Mouse (Mus musculus): ENCODE results near the gene Abhd10.

The Abhd10 gene

DNA sequence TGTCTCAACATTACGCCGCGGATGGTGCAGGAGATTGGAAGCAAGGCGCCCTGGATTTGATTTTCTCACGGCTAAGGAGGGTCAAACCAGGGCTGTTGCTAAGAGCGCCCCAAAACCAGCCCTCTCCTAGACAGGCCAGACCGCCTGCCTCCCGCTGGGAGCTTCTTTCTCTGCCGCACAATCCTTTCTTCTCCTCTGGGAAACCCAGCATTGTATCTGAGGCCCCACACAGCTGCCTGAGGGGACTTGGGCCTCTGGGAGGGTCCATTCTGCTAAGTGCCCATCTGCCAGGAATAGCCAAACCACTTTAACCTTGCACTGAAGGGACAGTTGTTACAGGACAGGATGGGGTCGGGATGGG lies 18.0 kb downstream of the Abhd10 start:
- DNase-seq (ENCODE audit: low spot score): no peak

DNA sequence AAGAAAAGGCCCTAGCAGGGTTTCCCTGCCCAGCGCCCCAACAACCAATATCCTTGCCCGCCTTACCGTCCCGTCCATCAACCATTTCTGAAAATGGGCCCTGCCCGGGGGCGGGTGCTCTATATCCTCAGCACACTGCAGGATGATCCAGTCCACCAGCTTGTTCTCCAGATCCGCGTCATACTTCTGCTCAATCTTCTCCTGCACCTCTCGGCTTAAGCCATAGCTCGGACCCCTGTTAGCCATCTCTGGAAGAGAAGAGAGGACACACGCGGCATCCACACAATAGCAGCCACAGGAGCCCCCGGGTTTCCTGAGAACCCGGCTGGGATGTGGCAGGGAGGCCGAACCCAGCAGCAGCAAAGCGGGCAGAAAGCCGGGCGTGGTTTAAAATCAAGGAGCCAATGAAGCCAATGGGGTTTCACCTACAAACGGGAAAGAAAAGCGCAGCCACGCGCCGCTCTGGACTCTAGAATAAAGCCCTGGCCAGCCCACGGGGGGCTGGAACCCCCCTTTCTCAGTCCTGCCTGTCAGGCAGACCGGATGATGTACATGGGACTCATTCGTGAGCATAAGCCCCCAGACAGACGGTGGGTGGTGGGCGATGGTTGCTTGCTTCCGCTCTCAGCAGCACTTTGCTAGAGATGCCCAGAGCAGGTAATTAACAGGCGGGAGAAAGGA lies 18.6 kb downstream of the Abhd10 start, which contains the start of gene Tagln3:
TSS of gene Tagln3 (minus strand) at position 548 of the 681 bp plus-strand sequence.
- DNase-seq (ENCODE audit: low spot score): peak; percentile 73

DNA sequence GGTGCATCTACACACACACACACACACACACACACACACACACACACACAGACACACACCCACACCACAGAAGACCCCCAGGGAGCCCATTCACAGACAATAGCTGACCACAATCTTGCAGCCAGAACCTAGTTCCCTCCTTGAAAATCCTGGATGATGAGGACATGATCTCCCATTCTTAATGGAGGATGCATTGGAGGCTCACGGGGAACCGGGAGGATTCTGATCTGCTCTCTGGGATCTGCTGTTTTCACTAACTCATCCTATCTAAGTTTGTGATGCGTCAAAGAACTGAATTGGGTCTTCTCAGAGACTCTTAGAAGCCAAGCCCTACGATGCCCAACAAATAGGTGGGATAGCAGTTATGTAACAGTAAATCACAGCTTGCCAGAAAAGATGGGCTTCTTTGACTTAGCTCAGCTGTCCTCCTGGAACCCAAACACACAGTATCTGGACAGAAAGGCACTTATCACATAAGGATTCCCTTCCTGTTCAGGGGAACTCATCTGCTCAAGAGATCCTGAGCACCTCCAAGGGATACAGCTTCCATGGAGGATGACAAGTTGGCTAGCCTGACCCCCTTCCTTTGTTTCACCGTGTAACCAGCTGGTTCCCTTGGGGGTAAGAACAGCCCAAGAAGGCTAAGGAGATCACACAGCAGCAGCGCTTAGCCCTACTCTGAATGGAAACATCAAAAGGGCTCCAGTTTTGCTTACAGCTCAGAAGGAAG lies 19.4 kb downstream of the Abhd10 start:
- peak; percentile 42 for DNase-seq (ENCODE audit: low spot score)

DNA sequence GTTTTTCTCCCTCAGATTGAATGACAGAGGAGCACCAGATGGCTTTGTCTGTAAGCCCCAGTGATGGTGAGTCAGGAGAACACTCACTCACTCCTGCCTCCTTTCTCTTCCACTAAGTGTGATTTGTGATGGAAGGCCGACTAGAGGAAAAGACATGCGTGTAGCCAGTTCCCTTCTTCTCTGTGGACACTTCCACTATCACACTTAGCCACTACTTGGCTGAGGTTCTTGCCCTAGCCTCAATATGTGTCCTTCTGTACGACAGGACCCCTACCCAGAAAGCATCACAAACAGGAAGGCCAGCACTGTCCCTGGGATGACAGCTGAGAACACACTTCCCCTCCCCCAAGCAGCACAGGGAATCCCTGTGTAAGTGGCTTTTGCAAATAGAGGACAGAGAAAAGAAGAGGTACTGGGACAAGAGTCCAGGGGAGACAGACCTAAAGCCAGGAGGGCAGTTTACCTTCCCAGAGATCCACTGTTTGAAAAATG lies 20.2 kb downstream of the Abhd10 start:
- no peak for DNase-seq (ENCODE audit: low spot score)

DNA sequence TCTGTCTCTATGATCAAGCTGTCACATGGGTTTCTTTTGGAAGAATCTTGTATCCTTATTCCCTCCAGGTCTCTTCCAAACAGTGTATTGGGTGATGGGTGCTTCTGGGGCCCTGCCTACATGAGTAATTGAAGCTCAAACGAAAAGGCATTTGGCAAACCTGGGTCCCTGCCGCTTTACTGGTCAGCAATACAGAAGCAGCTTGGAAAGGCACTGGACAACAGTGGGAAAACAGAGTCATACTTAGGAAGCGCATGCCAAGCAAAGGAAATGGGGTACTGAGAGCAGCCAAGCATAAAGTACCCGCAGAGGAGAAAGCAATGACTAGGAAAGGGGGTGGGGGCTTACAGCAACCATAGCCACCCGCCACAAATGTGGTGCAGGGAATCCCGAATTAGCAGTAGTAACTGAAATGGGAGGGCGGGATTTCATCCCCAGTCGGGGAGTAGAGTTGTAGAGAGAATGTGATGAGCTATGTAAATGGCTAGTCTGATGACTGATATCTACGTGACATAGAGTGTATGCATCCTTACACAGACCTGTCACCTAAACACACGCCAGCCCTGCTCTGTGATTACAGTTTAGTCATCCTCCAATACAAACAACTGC lies 22.6 kb downstream of the Abhd10 start:
- no peak for DNase-seq (ENCODE audit: low spot score)

DNA sequence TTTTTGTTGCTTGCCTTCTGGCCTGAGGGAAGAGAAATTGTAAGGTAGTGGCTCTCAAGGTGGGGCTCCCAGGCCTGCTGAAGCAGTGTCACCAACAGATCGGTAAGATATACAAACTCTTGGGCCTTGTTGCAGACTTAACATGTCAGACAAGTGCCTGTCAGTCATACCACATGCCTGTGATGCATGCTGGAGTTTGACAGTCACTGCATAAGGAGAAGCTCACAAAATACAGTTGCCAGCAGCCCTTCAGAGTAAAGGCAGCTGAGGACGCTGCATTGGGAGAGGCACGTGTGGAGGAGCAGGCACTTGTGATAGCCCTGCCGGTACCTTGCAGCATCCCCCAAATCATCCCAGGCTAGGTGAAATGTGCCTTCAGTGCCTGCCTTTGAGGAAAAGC lies 24.5 kb downstream of the Abhd10 start:
- no peak for DNase-seq (ENCODE audit: low spot score)

DNA sequence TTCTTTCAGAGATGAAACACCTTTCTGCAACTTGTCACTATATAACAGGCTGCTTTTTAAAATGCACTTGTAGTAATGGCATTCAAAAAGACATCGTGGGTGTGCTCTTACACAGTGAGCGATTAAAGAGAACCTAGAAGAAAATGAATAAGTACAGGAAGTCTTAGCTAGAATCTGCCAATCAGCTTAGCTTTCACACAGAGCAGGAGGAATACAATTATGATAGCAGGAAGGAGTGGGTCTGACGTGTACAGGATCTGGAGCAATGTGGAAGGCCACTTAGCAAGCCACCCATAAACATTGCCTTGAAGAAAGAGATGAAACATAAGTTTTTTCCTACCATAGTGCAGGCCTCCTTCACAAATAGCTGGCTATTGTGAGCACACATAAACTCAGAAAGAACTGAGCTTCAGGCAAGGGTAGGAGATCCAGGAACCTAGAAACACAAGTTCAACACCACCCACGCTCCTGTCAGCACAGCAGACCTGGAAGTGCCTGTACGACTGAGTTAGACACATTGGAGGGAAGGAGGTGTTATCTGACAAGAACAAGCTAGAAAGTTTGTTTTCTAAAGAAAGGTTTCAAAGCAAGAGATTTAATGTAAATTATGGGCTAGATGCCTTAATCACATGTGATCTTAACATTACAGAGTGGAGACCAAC lies 28.1 kb downstream of the Abhd10 start:
- no peak for DNase-seq (ENCODE audit: low spot score)

DNA sequence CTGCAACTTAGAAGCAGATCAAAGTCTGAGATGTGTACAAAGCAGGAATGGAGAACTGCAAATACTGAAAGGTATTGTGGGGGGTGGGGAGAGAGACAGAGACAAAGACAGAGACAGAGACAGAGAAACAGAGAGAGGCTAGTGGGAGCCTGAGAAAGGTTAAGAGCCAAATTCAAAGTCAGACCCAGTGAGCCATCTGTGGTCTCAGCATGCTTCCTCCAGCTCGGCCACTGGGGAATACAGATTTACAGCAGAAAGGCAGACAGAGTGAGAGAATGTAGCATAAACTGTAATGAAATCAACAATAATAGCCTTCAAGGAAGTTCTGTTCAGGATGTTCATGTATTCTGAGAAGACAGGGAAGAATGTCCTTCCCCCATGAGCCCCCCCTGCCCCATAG lies 28.9 kb downstream of the Abhd10 start:
- DNase-seq (ENCODE audit: low spot score): no peak

DNA sequence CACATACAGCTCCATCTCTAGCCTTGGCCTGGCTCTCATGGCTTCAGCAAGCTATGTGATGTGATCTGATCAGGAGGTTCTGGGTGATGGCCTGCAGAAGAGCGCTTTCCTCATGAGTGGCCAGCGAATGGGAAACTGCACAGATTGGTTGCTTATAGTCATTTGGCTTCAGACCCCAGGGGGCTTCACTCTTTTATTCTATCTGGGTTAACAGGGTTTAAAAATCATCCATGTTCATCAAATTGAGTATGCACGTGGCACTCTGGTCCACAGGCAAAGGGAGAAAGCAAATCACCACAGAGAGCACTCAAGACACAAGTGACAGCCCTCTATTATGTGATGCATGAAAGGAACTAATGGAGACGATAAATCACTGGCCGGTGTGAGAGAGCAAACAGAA lies 29.5 kb downstream of the Abhd10 start:
- no peak for DNase-seq (ENCODE audit: low spot score)

DNA sequence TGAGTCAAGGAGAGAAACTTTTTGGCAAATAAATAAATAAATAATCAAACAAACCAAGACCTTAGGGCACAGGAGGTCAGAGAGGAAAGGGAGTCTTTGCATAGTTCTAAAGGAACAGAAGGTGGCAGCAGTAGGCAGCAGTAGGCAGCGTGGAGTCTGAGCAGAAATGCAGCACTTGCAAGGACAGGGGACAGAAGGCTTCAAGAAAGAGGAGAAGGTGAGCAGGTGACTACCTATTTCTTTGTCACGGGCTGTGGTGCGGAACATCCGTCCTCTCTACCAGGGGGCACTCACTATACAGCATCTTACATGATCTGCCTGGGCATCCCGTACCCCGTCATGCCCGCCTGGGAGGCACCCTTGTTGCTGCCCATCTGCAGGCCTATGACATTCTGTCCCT lies 31.5 kb downstream of the Abhd10 start:
- DNase-seq (ENCODE audit: low spot score): peak; percentile 55

DNA sequence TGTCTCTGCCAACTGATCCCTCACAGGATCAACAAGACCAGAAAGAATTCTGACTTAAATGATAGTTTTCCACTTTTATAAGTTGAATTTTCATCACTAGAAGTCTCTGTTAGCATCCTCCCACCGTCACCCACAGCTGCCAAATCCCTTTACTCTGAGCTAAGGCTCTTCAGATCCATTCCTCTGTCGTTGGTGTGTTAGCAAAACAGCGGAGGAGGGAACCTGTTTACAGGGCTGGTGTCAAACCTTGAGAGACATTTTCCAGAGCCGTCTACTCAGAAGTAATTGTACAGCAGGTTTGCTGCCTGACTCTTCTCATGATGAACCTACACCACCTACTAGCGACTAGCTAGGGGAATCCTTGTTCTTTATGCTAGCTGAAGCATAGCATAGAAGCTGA lies 43.5 kb downstream of the Abhd10 start:
- no peak for DNase-seq (ENCODE audit: low spot score)

DNA sequence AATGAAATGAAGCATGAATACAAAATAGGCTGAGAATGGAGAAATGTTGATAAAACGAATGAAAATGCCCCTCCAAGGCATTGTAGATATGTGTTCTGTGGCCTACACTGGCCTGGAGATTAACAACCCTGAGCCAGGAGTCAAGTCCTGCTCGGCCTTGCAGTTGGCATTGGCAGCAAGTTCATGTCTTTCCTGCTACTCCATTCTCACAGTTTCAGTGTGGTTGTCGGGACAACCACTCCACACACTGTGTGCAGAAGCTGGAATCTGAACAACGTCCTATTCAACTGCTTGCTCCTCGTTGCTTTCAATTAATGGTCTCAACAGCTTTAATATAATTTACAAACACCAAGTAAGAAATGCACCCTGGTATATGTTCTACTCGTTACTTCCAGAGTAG lies 44.8 kb downstream of the Abhd10 start:
- no peak for DNase-seq (ENCODE audit: low spot score)

DNA sequence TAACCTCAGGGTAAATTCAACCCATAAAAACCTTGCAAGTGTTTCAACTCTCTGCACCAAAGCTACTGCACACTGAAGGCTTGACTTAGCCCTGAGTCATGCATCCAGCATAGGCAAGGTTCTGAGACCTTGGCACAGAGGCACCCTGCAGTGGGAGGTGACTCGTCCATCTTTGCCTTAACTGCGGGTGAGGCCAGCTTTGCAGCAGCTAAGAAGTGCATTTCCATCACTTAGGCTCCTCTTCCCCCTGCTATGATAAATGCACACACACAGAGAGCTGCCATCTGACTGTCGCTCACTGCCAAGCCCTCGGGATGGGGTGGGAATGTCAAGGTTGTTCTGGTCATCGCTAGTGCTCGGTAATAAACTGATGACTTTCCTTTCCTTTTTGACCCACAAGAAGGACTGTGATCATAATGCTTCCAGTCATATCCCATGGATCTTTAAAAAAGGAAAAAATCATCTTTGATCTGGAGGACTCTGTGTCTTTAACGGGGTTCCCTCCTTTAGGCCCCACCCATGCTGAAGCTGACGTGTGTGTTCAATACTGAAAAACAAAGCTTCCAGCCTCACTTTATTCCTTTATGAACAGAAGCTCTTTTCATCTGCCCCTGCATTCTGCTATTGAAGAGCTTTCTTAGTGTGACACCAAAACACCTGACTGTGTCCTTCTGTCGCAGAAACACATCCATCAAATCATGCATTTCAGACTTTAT lies 47.2 kb downstream of the Abhd10 start:
- no peak for DNase-seq (ENCODE audit: low spot score)

DNA sequence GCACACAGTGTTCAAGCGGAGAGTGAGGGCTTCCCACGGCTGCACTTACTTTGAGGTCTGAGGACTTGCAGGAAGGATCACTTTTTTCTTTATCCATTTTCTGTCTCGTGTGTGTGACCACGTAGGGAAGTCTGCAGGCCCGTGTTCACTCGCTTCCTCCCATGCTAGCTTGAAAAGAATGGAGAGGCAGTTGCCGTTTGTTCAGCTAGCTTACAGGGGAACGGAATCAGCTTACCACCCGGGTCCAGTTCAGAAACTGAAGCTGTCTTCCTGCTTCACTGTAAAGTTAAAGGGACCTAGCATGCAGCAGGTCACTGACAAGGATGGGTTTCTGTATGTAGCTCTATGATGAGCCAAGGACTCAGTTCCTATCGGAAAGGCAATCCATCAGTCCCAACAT lies 49.2 kb downstream of the Abhd10 start, which contains the start of gene Tmprss7:
TSS of gene Tmprss7 (minus strand) at position 101 of the 400 bp plus-strand sequence.
- DNase-seq (ENCODE audit: low spot score): no peak

DNA sequence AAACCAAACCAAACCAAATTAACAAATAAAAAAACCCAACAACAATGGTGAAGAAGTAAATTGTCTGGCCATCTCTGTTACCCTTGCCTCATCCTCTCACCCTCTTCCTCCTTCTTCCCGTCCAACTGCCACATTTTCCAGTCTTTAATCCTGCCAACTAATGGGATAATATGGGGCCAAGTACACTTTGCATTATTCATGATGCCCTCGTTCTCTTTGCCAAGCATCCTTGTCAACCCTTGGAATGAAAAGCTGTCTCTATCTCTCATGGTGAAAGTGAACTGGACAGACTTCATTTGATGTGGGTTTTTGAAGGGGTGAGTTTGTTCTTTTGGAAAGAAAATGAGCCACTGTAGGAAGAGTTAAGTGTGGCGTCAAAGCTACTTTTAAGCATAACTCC lies 49.9 kb downstream of the Abhd10 start:
- no peak for DNase-seq (ENCODE audit: low spot score)

DNA sequence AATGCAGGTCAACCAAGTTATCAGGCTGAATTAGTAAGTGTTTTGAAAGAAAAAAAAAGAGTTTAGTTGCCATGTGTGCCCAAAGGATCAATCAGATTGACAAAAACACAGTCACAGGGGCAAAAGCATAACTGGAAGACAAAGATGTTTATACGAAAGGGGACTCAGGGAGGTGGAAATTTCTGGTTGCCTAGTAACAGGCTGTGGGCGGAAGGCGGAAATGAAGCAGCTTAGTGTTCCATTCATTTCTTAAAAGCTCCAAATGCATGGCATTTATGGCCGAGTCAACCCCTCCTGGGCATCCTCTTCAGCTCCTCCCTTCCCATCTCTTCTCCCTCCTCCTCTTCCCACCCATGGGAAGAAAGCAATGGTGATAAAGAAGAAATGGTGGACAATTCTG lies 52.6 kb downstream of the Abhd10 start:
- peak; percentile 51 for DNase-seq (ENCODE audit: low spot score)

DNA sequence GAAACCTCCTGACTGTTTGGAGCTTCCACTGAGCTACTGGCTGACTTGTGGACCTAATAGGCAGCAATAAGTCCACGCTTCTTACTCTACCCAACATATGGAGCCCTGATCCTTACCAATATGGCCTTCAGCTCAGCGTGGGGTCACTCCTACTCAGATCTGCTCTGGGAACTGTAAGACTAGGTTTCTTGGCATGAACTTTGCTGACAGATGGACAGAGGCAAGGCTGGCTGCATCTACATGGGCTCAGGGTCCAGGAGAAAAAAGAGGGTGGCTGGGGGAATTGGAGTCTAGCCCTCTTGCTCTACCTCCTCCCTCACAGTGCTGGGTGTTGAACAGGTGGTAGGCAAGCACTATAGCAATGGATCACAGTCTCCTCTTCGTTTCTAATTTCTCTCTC lies 55.9 kb downstream of the Abhd10 start:
- DNase-seq (ENCODE audit: low spot score): no peak

DNA sequence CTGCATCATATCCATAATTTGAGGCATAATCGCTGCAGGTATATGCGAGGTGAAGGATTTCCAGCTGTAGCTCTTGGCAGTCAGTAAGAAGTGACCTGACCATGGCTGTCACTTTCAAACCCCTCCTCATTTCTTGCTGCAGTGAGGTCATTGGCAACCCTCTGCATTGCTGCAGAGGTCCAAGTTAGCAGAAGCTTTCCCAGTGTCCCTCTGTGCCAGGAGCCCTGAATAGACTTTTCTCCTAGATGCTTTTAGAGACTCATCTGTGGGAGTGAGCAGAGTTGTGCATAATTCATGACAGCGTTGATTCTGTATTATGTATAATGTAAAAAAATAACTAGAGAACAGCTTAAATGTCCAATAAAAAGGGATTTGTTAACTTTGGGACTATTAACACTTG lies 57.5 kb downstream of the Abhd10 start:
- DNase-seq (ENCODE audit: low spot score): no peak

DNA sequence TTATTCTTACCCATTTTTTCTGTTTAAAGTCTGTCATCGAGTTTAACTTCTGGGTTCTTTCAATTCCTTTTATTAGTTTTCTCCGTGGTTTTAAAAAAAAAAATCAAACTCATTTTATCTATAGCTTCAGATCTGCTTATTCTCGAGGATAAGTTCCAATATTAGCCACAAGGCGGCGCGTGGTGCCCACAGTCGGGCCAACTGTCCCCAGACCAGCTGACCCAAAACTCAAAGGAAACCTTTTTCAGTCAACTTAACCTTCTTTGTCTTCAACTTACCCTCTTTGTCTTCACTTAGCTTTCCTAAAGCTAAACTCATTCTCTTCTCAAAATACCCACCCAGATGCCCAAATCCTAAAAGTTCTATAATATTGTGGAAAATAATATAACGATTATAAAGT lies 57.9 kb downstream of the Abhd10 start:
- DNase-seq (ENCODE audit: low spot score): peak; percentile 86
